Mouse (Mus musculus) E14TG2a.4 (cell line): Measurements from ENCODE around the gene Gabrb3.

Source experiments
- CTCF ChIP-seq: conservative IDR thresholded peaks from 2 replicates; pipeline ENCODE4 v1.5.1; 2014; ENCODE audit warnings: low read length
- NANOG ChIP-seq: IDR thresholded peaks from 2 replicates; pipeline ENCODE4 v1.6.1; 2014; ENCODE audit warnings: borderline replicate concordance, low read length, mixed read lengths
- POU5F1 ChIP-seq: IDR thresholded peaks from 2 replicates; pipeline ENCODE4 v1.6.1; 2014; ENCODE audit warnings: low read length, borderline replicate concordance

DNA sequence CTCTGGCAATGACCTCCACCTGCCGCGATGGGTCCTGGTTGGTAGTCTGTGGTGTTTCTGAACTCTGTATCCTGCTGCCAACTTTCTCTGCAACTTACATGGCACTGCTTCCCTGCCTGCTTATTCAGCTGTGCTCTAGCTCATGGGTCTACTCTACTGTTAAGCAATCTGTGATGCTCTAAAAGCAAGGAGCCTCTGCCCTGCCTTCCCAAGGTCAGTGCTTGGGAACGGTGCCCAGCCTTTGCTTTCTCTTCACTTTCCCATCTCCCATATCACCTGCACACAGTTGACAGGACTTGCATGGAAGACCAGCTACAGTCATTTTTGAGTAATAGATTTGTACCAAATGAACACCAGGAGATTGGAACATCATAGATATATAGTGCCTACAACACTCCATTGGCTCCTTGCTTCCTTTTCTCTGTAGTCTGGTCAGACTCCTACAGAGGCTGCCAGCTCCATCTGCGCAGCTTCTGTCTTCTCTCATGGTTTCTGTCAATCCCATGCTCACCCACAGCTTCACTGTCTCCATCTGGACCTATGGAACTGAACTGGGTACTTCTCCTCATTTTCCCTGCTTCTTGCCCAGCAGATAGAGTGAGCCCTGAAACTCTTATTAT, 228.8 kb downstream of the Gabrb3 start:
- TF ChIP-seq CTCF (no peak), POU5F1 (no peak), NANOG (no peak)
